Mouse (Mus musculus): Measurements from ENCODE around the gene Rhbdf2.

Gene Rhbdf2

GRCm38 (mm10) chr11:116660181-116660580 is 33.4 kb upstream of the Rhbdf2 start:
- in situ Hi-C loops (cut with MboI, MseI), result loop anchor here (10.0 kb wide), 1 partner anchor 295 kb away; no protein-coding TSS in a partner anchor

- in situ Hi-C loops (cut with MboI, MseI), result no loop called here
Observed at GRCm38 (mm10) chr11:116659027-116659621, 32.3 kb upstream of the Rhbdf2 start.

DNA sequence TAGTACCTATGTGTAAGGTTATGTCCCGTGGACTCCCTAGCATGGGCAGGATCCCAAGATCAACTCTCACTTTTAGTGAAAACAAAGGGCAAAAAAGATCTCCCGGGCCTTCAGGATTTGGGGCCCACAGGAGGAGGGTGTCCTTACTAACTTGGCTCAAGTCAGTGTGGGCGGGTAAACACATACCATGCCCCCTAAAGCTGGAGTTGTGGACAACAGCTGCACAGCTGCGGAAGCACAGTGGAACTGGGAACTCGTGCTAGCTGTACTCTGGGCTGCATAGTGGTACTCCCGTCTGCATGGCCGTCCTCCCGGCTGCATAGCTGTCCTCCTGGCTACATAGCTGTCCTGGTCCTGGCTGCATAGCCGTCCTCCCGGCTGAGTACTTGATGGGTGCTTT is 31.4 kb upstream of the Rhbdf2 start:
- in situ Hi-C loops (cut with MboI, MseI), result no loop called here

- in situ Hi-C loops (cut with MboI, MseI), result no loop called here
Observed at GRCm38 (mm10) chr11:116657311-116658223, 30.7 kb upstream of the Rhbdf2 start.

DNA sequence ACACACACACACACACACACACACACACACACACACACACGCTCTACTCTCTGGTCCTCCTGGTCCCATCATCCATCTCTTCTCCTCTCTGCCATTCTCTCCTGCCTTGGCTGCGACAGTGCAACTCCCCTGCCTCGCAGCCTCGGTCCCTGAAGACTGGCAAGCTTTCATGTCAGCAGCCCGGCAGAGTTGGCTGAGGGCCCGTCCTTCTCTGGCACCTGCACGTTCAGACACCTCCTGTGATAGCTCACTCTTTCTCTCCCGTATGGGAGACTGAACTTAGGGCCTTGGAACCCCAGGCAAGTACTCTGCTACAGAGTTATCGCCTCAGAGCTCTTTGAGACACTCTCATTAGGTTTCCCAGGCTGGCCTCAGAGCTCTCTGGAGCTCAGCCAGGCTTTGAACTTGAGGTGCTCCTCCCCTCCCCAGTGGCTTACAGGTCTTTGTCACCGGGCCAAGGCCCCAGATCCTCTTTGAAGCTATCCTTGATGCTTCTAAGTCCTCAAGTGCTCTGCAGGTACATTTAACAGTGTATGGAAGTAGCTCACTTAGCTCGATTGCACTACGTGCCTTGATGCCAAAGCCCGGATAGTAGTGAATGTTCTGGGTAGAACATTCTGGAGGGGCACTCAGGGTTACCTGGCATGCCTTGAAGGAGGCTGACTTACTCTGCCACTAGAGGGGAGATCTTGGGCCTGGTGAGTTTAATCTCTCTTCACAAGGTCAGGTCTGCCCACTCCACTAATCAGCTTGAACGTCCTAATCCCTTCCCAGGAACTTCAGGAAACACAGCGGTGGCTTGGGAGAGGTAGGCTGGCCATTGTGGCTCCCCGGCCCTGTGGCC is 29.8 kb upstream of the Rhbdf2 start:
- in situ Hi-C loops (cut with MboI, MseI), result no loop called here

DNA sequence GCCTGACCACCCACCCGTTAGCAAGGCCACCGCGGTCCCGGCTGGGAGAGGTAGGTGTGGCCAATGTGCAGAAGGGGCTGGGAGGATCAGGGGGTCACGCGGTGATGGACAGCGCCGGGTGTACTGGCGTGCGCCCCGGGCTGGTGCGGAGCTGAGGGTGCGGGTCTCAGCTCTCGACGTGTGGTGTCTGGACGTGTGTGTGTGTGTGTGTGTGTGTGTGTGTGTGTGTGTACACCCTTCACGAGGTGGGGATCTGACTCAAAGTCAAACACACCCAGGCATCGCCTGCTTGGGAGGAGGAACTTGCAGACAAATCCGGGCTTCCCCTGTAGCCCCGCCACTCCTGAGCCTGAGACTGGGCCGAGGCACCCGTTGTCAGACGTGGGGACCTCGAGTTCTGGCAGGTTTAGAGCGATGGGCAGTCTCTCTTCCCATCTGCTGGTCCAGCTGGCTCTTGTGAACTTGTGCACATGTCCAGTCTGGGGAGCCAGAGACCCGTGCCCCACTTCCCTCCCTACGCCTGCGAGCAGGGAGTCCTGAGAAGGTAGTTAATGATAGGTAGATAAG is 27.5 kb upstream of the Rhbdf2 start, which contains the start of gene Cygb:
Gene Cygb (minus strand): TSS at position 59 of the 567 bp plus-strand sequence.
- in situ Hi-C loops (cut with MboI, MseI), result no loop called here

GRCm38 (mm10) chr11:116653709-116654221 is 26.9 kb upstream of the Rhbdf2 start:
- in situ Hi-C loops (cut with MboI, MseI), result no loop called here

DNA sequence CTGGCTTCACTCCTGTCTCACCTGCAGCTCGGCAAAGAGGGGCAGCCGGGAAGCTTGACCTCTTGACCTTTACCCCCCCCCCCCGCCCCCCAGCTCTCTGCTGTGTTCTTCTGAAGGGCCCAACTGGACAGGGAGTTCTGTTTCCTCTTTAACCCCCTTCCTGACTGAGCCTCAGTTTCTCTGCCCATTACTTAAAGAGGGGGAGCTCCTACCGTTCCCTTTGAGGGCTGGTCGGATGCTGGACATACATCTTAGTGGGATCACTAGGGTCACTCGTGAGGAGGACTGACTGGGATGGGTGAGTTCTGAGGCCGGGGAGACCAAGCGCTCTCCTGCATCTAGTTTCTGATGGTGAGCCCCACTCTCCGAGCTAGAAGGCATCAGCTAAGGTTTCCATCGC is 26.4 kb upstream of the Rhbdf2 start, which contains the start of gene Prcd:
Gene Prcd (plus strand): TSS at position 301 of the 400 bp plus-strand sequence.
- in situ Hi-C loops (cut with MboI, MseI), result no loop called here

GRCm38 (mm10) chr11:116652330-116653098 is 25.7 kb upstream of the Rhbdf2 start:
- in situ Hi-C loops (cut with MboI, MseI), result no loop called here

GRCm38 (mm10) chr11:116651339-116651738 is 24.5 kb upstream of the Rhbdf2 start:
- in situ Hi-C loops (cut with MboI, MseI), result no loop called here

GRCm38 (mm10) chr11:116650811-116651210 is 24.0 kb upstream of the Rhbdf2 start:
- in situ Hi-C loops (cut with MboI, MseI), result no loop called here

- in situ Hi-C loops (cut with MboI, MseI), result loop anchor here (5.0 kb wide), 1 partner anchor 157 kb away; no protein-coding TSS in a partner anchor
Observed at GRCm38 (mm10) chr11:116649711-116650337, 23.0 kb upstream of the Rhbdf2 start.

DNA sequence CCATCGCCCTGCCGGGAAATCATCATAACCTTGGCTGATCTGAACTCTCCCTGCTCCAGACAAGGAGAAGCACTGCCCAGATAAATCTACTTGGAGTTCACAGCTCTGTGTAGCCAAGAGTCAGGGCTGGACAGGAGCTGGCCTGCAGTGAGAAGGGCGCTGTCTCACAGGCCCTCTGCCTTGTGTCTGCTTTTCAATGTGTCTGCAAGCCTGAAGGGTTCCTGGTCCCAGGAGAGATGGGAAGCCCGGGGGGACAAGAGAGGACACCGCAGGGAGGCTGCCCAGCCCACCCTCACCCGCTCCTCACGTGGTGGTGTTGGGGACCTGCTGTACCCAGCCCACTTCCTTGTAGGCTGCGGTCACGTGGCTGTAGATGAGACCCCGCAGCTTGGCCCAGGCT is 22.2 kb upstream of the Rhbdf2 start:
- in situ Hi-C loops (cut with MboI, MseI), result loop anchor here (5.0 kb wide), 1 partner anchor 158 kb away; no protein-coding TSS in a partner anchor

DNA sequence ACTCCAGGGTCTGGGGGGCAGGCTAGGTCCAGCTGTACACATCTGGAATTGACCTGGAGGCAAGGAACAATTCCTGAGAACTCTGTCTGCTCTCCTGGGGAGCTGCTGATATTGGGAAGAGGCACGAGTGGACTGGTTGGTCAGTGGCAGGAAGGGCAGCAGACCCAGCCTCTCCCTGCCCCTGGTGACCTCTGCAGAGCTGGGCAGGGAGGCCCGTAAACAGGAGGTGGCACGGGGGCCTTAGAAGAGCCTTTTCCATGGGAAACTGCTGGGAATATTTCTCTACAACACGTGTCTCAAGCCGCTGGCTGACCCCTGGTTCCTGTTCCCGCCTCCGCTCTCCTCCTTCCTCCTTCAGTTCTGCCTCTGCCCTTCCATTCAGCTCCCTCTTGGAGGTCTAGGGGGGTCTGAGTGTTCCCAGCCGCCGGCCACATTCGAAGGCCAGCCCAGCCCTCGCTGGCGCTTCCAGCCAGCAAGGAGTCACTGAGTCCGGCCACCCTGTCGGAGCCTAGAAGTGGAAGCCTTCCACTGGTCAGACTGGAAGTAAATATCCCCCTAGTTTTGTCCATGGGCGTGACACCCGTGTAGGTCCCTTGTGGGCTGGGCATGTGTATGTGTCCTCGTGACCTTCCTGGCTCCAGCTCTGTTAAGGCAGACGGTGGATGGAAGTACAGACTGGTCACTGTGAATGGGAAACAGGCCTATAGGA is 21.5 kb upstream of the Rhbdf2 start:
- in situ Hi-C loops (cut with MboI, MseI), result loop anchor here (5.0 kb wide), 1 partner anchor 159 kb away; no protein-coding TSS in a partner anchor

GRCm38 (mm10) chr11:116647340-116647991 is 20.6 kb upstream of the Rhbdf2 start:
- in situ Hi-C loops (cut with MboI, MseI), result loop anchor here (5.0 kb wide), 1 partner anchor 160 kb away; no protein-coding TSS in a partner anchor

DNA sequence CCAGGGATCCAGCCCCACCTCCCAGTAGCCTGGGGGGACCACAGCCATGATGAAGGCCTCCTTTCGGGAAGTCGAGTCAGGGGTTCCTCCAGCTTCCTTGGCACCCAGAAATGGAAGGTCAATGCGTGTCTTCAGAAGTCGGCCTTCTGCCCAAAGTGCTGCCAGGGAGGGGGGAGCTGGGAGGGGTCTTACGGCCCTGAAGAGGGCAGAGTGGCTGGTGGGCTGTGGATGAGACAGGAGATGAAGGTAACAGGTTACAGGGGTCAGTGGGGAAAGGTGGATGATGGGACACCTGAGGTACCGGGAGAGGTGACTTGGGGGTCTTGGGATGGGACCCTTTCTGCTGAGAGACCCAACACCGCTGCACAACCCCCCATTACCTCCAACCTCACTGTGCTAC is 20.0 kb upstream of the Rhbdf2 start:
- in situ Hi-C loops (cut with MboI, MseI), result loop anchor here (5.0 kb wide), 1 partner anchor 161 kb away; no protein-coding TSS in a partner anchor

- in situ Hi-C loops (cut with MboI, MseI), result loop anchor here (5.0 kb wide), 1 partner anchor 161 kb away; no protein-coding TSS in a partner anchor
Observed at GRCm38 (mm10) chr11:116646136-116646535, 19.3 kb upstream of the Rhbdf2 start.

DNA sequence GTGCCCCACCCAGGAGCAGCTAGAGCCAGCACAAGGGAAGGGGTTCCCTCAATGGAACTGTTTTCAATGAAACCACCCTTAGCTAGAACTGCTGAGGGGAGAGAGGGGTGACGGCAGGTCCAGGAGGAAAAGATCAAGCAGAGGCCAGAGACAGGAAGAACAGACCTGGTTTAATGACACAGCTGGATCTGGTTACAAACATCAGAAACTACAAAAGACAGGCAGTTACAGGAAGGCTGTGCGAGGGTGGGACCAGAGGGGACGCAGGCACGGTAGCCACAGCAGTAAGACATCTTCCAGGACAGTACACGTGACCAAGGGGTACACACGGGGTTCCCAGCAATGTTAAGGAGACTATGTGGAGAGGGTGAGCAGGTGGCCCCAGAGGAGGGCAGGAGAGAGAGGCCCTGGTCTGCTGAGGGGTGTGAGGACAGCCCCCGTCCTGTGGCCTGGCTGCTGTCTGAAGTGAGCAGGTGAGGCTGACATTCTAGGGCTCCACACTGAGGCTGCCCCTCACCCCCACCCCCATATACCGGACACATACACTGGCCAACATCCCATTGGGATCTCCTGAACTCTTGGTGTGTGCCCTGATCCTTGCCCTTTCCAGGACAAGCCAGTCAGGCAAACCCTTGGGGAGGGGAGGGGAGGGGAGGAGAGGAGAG is 18.8 kb upstream of the Rhbdf2 start:
- in situ Hi-C loops (cut with MboI, MseI), result loop anchor here (5.0 kb wide), 1 partner anchor 162 kb away; no protein-coding TSS in a partner anchor
